Comparison of ENCODE assay signal across 17 mouse cellular contexts in the genomic region with DNA sequence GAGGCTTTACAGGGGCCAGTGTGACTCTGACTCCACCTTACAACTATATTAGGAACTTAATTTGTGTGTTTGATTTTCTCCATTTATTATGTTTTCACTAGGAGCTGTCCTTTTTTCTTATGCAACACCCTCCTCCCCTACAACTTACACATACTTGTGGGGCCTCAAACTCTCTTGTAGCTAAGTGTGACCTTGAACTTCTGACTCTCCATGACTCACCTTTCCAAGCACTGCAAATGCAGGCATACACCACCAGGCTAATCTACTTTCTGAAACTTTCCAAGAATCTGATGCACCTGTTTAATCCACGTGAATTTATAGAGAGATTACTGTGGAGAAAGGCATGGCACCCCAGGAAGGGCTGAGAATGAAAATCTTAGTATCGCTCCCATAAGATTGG.
"Had no signal": no experiment of that assay in that cellular context is flagged by ENCODE, and none has a peak within 500 bp of the region (broad histone marks: within the 10 kb centered on the region; RNA-seq: fewer than 3 reads in every experiment).

No protein-coding gene starts in this region.

- H3K27me3 ChIP-seq: liver, embryonic 15.5 days; lung, embryonic 15.5 days; megakaryocyte, embryonic 14.5 days; midbrain, embryonic 13.5 days; midbrain, embryonic 15.5 days; neural tube, embryonic 12.5 days; stomach, embryonic 15.5 days had no signal

- ATAC-seq: liver, postnatal 0 days; midbrain, embryonic 13.5 days; midbrain, embryonic 15.5 days had no signal

- H3K27ac ChIP-seq: liver, embryonic 15.5 days; lung, embryonic 15.5 days; macrophage; midbrain, embryonic 13.5 days; midbrain, embryonic 15.5 days; neural tube, embryonic 12.5 days; stomach, embryonic 15.5 days; stomach, postnatal 0 days had no signal

- H3K9ac ChIP-seq: liver, embryonic 15.5 days; liver, postnatal 0 days; lung, embryonic 15.5 days; midbrain, embryonic 13.5 days; midbrain, embryonic 15.5 days; neural tube, embryonic 12.5 days; stomach, embryonic 15.5 days had no signal

- H3K4me1 ChIP-seq: liver, embryonic 15.5 days; lung, embryonic 15.5 days; midbrain, embryonic 13.5 days; midbrain, embryonic 15.5 days; neural tube, embryonic 12.5 days; stomach, embryonic 15.5 days had no signal

- H3K4me3 ChIP-seq: liver, embryonic 15.5 days; lung, embryonic 15.5 days; megakaryocyte, embryonic 14.5 days; midbrain, embryonic 13.5 days; midbrain, embryonic 15.5 days; neural tube, embryonic 12.5 days; stomach, embryonic 15.5 days had no signal

- H3K9me3 ChIP-seq: liver, embryonic 15.5 days; lung, embryonic 15.5 days; megakaryocyte, embryonic 14.5 days; midbrain, embryonic 13.5 days; midbrain, embryonic 15.5 days; neural tube, embryonic 12.5 days; stomach, embryonic 15.5 days had no signal

- H3K4me2 ChIP-seq: liver, embryonic 15.5 days; lung, embryonic 15.5 days; midbrain, embryonic 11.5 days; midbrain, embryonic 13.5 days; midbrain, embryonic 15.5 days; neural tube, embryonic 12.5 days; stomach, embryonic 15.5 days had no signal

- DNase-seq: liver, postnatal 0 days; lung, adult 2 months; lung, postnatal 10 days; right cerebral cortex, postnatal 14 days; thymus, adult 2 months; thymus, postnatal 25 days; thymus, postnatal 4 days had no signal
